Mouse (Mus musculus): ENCODE data around the gene Slc27a5. TPM values are rescaled to one million over a fixed set of nuclear protein-coding genes. Genes with fewer than 3 reads are reported as not detected.

Gene Slc27a5
- polyA plus RNA-seq, 1 experiment = not detected

DNA sequence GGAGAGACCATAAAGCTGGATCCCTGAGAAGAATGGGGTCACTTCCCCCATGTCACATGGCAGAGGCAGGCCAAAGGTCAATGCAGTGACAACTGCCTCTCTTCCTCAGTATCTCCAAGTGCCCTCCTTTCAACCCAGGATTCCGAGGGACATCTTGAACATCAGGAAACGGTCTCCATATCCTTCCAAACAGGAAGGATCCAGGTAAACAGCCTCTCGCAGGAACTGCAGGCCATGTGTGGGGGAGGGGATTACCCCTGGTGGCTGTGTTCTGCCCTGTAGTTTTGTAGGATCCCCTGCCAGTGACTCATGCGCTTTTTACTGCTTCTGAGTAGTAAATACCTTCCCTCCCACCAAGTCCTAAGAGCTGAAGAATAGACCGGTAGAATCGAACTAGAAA, 18.2 kb downstream of the Slc27a5 start:
- Histone ChIP-seq H3K27ac (replicated peaks; ENCODE audit: low read depth, low read length) (no peak overlapping the region), H3K4me3 (ENCODE audit: insufficient read depth, low read depth, low read length) (no peak overlapping the region), H3K4me1 (ENCODE audit: control insufficient read depth, insufficient read depth, insufficient read length, low read length) (peaks cover 9% of the 10 kb centered on the region)

DNA sequence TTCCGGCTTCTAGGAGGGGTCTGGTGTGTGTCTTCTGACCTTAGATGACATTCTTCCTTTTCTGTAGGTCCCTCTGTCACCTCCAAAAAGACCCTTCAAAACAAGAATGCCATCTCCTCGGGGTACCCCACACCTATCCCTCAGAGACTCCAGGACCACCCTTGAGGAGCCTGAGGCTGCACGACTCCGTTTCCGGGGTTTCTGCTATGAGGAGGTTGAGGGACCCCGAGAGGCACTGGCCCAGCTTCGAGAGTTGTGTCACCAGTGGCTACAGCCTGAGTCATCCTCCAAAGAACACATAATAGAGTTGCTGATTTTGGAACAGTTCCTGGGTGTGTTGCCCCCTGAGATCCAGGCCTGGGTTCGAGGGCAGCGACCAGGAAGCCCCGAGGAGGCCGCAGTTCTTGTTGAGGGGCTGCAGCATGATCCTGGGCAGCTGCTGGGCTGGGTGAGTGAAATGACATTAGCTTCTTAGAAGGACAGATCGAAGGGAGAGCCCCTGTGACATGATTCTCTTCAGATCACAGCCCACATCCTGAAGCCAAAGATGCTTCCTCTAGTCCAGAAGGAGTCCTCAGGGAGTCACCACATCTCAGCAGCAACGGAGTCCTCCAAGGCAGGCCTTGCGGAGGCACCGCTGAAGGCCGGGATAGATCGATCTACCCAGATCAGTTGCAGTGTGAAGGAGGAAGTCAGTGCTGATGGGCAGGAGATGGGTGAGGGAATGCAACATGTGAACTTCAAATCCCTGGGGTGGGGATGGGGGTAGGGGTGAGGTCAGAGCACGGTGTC, 18.9 kb downstream of the Slc27a5 start:
- Histone ChIP-seq H3K27ac (replicated peaks; ENCODE audit: low read depth, low read length) (peak overlapping the region; percentile 92), H3K4me1 (ENCODE audit: control insufficient read depth, insufficient read depth, insufficient read length, low read length) (peaks cover 9% of the 10 kb centered on the region), H3K4me3 (ENCODE audit: insufficient read depth, low read depth, low read length) (no peak overlapping the region; the same call in 1 of the 2 replicates)

DNA sequence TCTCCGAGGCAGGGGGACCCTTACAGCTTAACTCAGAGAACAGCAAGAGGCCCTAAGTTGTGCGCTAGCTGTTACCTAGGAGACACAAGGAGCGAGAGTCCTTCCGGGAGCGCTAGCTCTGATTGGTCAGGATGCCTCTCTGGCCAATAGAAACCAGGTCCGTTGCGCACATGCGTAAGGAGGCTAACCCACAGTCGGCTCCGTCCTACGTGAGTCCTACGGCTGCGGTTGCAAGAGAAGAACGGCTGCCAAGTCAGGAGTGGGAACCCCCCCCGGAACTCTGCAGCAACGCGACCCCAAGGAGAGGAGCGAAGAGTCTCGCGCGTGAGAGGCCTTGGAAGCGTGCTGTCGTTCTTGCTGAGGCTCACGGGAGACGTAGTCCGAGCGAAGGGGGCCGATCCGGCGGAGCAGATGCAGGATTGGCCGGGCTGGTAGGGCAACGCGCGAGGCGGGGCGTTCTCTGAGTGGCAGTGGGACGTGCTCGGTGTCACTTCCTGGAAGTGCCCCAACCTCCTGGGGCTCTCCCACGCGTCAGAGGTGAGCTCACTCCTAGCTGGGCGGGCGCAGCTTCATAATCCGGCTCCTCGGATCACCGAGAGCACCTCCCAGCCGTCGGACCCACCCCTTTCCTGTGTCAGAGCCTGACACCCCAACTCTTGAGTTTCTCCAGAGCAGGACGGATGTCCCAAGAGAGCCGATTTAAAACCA, 20.2 kb downstream of the Slc27a5 start, which contains the start of gene Zfp446:
TSS of gene Zfp446 (plus strand) at position 167 of the 708 bp plus-strand sequence.
- peak within 1 kb of the TSS; percentile 97 for H3K27ac ChIP-seq (replicated peaks; ENCODE audit: low read depth, low read length)
- H3K4me1 ChIP-seq (ENCODE audit: control insufficient read depth, insufficient read depth, insufficient read length, low read length) = peaks cover 9% of the 10 kb centered on the region
- H3K4me3 ChIP-seq (ENCODE audit: insufficient read depth, low read depth, low read length) = peak within 1 kb of the TSS; percentile 81

DNA sequence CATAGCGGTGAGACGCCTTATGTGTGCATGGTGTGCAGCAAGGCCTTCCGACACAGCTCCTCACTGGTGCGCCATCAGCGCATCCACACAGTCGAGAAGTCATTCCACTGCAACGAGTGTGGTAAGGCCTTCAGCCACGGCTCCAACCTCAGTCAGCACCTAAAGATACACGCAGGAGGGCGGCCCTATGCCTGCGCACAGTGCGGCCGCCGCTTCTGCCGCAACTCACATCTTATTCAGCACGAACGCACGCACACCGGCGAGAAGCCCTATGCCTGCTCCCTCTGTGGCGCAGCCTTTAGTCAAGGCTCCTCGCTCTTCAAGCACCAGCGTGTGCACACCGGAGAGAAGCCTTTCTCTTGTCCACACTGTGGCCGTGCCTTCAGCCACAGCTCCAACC, 27.1 kb downstream of the Slc27a5 start:
- Histone ChIP-seq H3K27ac (replicated peaks; ENCODE audit: low read depth, low read length) (no peak overlapping the region), H3K4me1 (ENCODE audit: control insufficient read depth, insufficient read depth, insufficient read length, low read length) (0 out of 2 replicates have a peak, but pooled peaks cover 3% of the 10 kb centered on the region), H3K4me3 (ENCODE audit: insufficient read depth, low read depth, low read length) (no peak overlapping the region)

DNA sequence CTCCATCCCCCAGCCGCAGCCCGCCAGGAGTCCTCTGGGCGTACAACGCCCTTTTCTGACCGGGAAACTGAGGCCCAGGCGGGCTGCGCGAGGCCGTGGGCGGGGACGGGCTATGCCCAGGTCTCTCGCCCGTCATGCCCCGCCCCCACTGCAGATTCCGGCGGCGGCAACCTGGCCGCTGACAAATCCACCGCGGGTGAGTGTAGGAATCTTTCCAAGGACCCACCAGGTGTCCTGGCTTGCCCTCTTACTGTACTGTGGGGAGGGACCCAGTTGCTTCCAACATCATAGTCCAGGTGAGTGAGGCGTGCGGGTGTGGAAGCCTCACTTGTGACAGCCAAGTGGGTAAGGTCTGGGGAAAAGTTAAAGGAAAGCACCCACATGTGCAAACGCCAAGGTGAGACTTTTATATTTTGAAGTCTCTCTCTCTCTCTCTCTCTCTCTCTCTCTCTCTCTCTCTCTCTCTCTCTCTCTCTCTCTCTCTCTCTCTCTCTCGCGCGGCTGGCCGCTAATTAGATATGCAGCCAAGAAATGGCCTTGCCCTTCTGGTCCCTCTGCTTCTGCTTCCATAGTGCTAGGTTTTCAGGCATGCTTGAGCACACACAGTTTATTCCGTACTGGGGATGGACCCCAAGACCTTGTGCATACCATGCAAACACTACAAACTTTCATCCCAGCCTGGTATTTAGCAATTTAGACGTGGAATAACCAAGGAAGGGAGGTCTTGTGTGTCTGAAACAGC, 31.7 kb downstream of the Slc27a5 start:
- peak overlapping the region; percentile 28 for H3K27ac ChIP-seq (replicated peaks; ENCODE audit: low read depth, low read length)
- H3K4me3 ChIP-seq (ENCODE audit: insufficient read depth, low read depth, low read length) = peak overlapping the region; percentile 72
- H3K4me1 ChIP-seq (ENCODE audit: control insufficient read depth, insufficient read depth, insufficient read length, low read length) = 0 out of 2 replicates have a peak, but pooled peaks cover 9% of the 10 kb centered on the region

DNA sequence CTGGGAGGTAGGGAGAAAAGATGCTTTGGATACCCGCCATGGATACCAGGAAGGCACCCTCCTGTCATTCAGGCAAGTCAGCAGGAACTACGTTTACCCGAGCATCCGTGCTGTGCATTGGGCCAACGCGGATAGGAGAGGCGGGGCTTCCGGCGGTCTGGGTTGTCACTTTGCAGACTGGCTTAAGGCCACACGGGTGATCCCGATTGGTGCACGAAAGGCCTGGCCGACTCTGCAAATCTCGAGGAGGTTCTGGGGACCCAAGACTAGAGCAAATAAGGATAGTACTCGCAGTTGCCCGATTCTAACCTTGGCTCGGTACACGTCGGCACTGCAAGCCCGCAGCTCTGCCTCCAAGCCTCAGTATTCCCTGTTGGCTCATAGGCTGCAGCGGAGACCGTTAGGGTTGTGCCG, 32.3 kb downstream of the Slc27a5 start, which contains the start of gene Zfp324:
TSS of gene Zfp324 (plus strand) at position 161 of the 414 bp plus-strand sequence.
- Histone ChIP-seq H3K4me1 (ENCODE audit: control insufficient read depth, insufficient read depth, insufficient read length, low read length) (0 out of 2 replicates have a peak, but pooled peaks cover 9% of the 10 kb centered on the region), H3K4me3 (ENCODE audit: insufficient read depth, low read depth, low read length) (peak within 1 kb of the TSS; percentile 72), H3K27ac (replicated peaks; ENCODE audit: low read depth, low read length) (peak within 1 kb of the TSS; percentile 69)

DNA sequence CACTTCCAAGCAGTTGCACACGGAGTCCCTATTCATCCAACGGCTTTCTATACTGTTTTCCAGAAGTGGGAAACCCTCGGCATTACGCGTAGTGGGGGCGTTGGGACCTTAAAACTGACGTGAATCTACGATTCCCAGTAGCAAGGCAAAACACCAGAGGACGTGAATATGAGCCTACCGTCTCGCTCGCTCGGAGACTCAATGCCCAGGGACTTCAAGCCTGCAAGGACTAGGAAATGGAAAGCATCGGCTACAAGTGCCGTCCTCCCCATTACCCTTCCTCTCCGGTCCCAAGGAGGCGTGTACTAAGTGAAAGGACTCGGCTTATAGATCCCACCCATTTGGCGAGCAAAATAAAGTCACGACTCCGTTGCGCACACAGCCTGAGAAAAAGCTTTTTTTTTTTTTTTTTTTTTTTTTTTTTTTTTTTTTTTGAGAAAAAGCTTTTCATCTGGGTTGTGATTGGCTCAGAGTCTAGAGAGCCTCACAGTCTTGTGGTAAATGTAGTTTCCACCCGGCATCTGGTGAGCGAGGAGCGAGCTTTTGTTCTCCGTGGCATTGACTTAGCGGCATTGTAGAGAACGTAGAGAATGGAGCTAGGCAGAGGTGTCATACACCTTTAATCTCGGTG, 36.4 kb downstream of the Slc27a5 start:
- peak overlapping the region; percentile 89 for H3K27ac ChIP-seq (replicated peaks; ENCODE audit: low read depth, low read length)
- H3K4me1 ChIP-seq (ENCODE audit: control insufficient read depth, insufficient read depth, insufficient read length, low read length) = 0 out of 2 replicates have a peak, but pooled peaks cover 8% of the 10 kb centered on the region
- H3K4me3 ChIP-seq (ENCODE audit: insufficient read depth, low read depth, low read length) = peak overlapping the region; percentile 67

DNA sequence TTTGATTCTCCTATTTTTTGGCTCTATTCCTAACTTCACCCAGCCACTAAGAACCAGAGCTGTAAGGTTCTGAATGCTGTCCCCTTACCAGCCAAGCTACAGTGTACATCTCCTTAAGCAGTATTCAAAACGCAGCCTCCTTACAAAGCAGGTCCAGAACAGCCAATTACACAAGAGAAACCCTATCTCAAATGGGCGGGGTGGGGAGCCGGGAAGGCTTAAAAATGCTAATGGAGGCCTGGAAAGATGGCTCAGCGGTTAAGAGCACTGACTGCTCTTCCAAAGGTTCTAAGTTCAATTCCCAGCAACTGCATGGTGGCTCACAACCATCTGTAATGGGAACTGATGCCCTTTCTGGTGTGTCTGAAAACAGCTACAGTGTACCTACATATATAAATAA, 38.3 kb downstream of the Slc27a5 start:
- no peaks in the 10 kb centered on the region for H3K4me1 ChIP-seq (ENCODE audit: control insufficient read depth, insufficient read depth, insufficient read length, low read length)

DNA sequence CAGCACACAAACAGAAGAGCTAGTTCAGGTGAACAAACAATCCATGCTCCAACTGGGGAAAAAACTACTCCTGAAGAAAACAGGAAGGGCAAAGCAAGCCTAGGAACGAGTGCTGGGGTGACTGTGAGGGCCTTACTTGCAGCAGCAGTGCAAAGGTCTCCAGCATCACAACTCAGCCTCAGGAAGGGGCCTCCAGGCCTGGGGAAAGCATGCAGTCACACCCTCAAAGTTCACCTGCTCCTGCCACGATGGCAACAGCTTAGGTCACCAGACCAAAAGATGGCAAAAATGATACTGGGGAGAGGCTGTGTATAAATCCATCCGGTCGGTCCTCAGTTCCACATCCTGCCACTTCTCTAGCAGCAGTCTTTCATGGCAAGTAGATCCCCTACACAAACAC, 39.0 kb downstream of the Slc27a5 start:
- Histone ChIP-seq H3K4me3 (ENCODE audit: insufficient read depth, low read depth, low read length) (no peak overlapping the region), H3K27ac (replicated peaks; ENCODE audit: low read depth, low read length) (no peak overlapping the region), H3K4me1 (ENCODE audit: control insufficient read depth, insufficient read depth, insufficient read length, low read length) (no peaks in the 10 kb centered on the region)

More for the DNA sequence above, 38.3 kb downstream of the Slc27a5 start:
- Histone ChIP-seq H3K4me3 (ENCODE audit: insufficient read depth, low read depth, low read length) (no peak overlapping the region), H3K27ac (replicated peaks; ENCODE audit: low read depth, low read length) (no peak overlapping the region)

DNA sequence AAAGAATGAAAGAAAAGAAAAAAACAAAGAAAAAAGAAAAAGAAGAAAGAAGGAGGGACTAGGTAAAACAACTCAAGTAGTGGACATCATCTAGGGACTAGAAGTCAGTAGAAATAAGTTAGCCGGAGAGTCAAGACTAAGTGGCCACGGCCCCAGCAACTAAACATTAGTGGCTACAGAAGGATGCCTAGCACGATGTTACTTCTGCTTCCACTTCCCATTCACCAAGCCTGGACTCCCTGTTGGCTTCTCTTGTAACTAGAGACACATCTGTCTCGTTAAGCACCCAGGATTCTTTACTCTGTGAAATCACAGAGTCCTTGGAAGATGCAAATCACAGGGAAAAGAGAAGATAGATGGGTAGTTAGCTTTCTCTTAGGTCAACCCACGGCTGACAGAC, 40.5 kb downstream of the Slc27a5 start:
- no peak overlapping the region for H3K4me3 ChIP-seq (ENCODE audit: insufficient read depth, low read depth, low read length)
- no peaks in the 10 kb centered on the region for H3K4me1 ChIP-seq (ENCODE audit: control insufficient read depth, insufficient read depth, insufficient read length, low read length)
- no peak overlapping the region for H3K27ac ChIP-seq (replicated peaks; ENCODE audit: low read depth, low read length)

DNA sequence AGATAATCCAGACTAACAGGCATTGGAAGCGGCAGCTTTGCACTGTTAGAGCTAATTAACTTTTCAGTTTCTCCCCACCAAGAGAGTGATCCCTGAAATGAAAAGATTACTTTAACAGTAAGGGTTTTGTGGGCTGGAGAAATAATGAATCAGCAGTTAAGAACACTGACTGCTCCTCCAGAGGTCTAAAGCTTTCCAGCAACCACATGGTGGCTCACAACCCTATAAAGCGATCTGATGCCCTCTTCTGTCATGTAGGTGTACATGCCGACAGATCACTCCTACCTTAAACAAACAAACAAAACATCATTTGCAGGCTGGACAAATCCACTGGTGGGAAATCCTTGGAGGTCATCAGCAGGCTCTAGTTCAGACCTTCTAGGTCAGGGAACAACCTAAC, 43.1 kb downstream of the Slc27a5 start:
- Histone ChIP-seq H3K4me3 (ENCODE audit: insufficient read depth, low read depth, low read length) (no peak overlapping the region), H3K27ac (replicated peaks; ENCODE audit: low read depth, low read length) (no peak overlapping the region), H3K4me1 (ENCODE audit: control insufficient read depth, insufficient read depth, insufficient read length, low read length) (no peaks in the 10 kb centered on the region)

DNA sequence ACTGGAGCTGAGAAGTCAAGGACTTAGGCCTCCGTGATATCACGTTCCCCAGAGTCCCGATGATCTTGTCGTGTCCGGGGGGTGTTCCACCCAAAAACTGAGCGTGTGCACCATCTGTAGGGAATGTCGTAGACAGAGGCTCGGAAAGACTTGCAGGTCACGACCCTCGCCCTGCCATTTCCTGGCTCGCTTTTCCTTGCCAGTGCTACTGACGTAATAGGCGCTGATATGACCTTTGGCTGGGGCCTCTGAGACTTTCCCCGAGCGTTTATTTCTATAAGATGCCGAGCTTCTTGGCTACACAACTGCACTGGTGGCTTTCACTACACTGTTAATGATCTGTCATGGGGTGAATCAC, 48.1 kb downstream of the Slc27a5 start:
- peak overlapping the region; percentile 75 for H3K27ac ChIP-seq (replicated peaks; ENCODE audit: low read depth, low read length)
- H3K4me3 ChIP-seq (ENCODE audit: insufficient read depth, low read depth, low read length) = peak overlapping the region; percentile 70
- no peaks in the 10 kb centered on the region for H3K4me1 ChIP-seq (ENCODE audit: control insufficient read depth, insufficient read depth, insufficient read length, low read length)

DNA sequence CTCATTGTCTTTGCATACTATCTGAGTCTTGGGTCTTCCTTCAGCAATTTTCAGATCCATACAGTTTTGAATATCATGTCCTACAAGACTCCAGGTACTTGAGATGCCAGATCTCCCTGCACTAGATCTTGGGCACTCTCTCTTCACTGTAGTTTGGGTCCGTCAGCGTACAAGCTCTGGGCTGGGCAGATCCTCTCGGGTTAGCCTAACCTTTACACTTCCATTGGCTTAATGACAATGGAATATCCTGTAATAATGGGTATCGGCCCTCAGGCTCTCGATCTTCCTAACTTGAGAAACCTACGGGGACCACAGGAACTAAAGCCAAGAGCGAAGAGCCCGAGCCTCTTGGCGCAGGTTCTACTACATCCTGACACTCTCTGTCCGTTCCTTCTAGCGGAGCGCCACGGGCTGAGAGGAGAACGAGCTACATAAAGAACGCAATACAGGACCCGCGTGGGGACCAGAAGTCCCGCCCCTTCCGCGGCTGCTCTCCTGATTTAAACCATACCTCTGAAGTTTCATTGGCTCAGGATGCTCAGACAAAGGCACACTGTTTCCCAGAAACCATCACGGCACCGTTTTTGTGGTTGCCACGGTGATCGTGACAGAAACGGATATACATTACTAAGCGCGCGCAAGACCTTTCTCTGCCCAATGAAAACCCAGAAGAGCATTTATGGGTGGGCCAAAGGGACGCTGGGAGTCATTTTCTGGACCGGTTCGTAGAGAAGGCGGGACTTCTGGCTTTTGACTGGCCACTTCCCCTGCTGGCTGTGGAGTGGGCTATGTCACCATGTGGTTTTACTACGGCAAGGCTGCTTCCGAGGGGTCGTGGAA, 48.7 kb downstream of the Slc27a5 start:
- Histone ChIP-seq H3K27ac (replicated peaks; ENCODE audit: low read depth, low read length) (peak overlapping the region; percentile 75), H3K4me3 (ENCODE audit: insufficient read depth, low read depth, low read length) (peak overlapping the region; percentile 70), H3K4me1 (ENCODE audit: control insufficient read depth, insufficient read depth, insufficient read length, low read length) (no peaks in the 10 kb centered on the region)

DNA sequence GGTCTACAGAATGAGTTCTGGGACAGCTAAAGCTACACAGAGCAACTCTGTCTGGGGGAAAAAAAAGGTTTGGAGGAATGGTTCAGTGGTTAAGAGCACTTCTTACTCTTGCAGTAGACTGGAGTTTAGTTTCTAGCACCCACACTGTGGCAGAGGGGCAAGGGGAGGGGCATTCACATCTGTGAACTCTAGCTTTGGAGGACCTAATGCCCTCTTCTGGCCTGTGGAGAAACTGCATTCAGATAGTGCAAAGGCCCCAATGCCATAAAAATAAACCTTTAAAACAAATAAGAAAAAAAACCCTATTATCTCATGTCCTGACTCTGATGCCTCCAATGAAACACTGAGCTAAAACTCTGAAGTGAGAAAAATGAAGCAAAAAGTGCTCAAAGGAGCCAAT, 54.5 kb downstream of the Slc27a5 start:
- Histone ChIP-seq H3K4me3 (ENCODE audit: insufficient read depth, low read depth, low read length) (no peak overlapping the region), H3K4me1 (ENCODE audit: control insufficient read depth, insufficient read depth, insufficient read length, low read length) (no peaks in the 10 kb centered on the region), H3K27ac (replicated peaks; ENCODE audit: low read depth, low read length) (no peak overlapping the region)

Measured in brown adipose tissue, adult 24 weeks (tissue).